Mouse (Mus musculus) neural tube, embryonic 11.5 days (tissue): ENCODE measurements around the gene Brd4. TPM values are rescaled to one million over a fixed set of nuclear protein-coding genes. Genes with fewer than 3 reads are reported as not detected.

ENCODE experiments used
- ATAC-seq: fragments of 200-750 bp; cut with Nextera tagmentation; 2 replicates; pipeline ENCODE4 v1.8.0; 2017; ENCODE audit warnings: moderate number of reproducible peaks, mild to moderate bottlenecking, moderate TSS enrichment, moderate library complexity; ENCODE audit not compliant: insufficient read depth, low FRiP score, low TSS enrichment
- DNase-seq: peaks from one replicate; pipeline ENCODE4 v3.0.0-alpha.2; 2015; ENCODE audit warnings: low spot score
- H3K27ac ChIP-seq: fragments of 300-500 bp; sonication (generic); 2 replicates; pipeline ENCODE4 v1.5.1; 2014; ENCODE audit warnings: low read depth, mild to moderate bottlenecking, low read length
- H3K27me3 ChIP-seq: fragments of 300-500 bp; sonication (generic); 2 replicates; pipeline ENCODE4 v1.6.1; 2014; ENCODE audit warnings: mild to moderate bottlenecking, low read length, mixed read lengths; ENCODE audit not compliant: control insufficient read depth, insufficient read depth
- H3K36me3 ChIP-seq: fragments of 300-500 bp; sonication (generic); 2 replicates; pipeline ENCODE4 v1.6.1; 2014; ENCODE audit warnings: mild to moderate bottlenecking, low read length, moderate library complexity, mixed read lengths; ENCODE audit not compliant: control insufficient read depth, insufficient read depth
- H3K4me1 ChIP-seq: fragments of 300-500 bp; sonication (generic); 2 replicates; pipeline ENCODE4 v1.6.1; 2014; ENCODE audit warnings: low read length, mixed read lengths; ENCODE audit not compliant: control insufficient read depth, insufficient read depth
- H3K4me2 ChIP-seq: fragments of 300-500 bp; sonication (generic); 2 replicates; pipeline ENCODE4 v1.6.1; 2014; ENCODE audit warnings: low read depth, mild to moderate bottlenecking, moderate library complexity
- H3K4me3 ChIP-seq: fragments of 300-500 bp; sonication (generic); 2 replicates; pipeline ENCODE4 v1.5.1; 2014; ENCODE audit warnings: low read depth, low read length
- H3K9ac ChIP-seq: fragments of 300-500 bp; sonication (generic); 2 replicates; pipeline ENCODE4 v1.6.1; 2014; ENCODE audit warnings: mild to moderate bottlenecking, low read length
- H3K9me3 ChIP-seq: fragments of 300-500 bp; sonication (generic); 2 replicates; pipeline ENCODE4 v1.6.1; 2016; ENCODE audit warnings: low read length; ENCODE audit not compliant: control insufficient read depth
- WGBS: fragments of 180-500 bp; shearing (Covaris S2); extraction: QIAGEN DNeasy Blood & Tissue Kit; methylation state at CpG from one replicate; pipeline ENCODE4 v1.1.7; 2014; 5-methylcytosine and 5-hydroxymethylcytosine counted together
- polyA plus RNA-seq: library from polyadenylated mRNA; unstranded; fragments of >200 nt; fragmentation: Nextera tagmentation; extraction: Ambion mirVana; gene quantifications from 2 replicates; pipeline ENCODE4 v1.2.1, GENCODE M21; 2014

The Brd4 gene
- polyA plus RNA-seq, 1 experiment from 2014 or later, result 115 TPM

DNA sequence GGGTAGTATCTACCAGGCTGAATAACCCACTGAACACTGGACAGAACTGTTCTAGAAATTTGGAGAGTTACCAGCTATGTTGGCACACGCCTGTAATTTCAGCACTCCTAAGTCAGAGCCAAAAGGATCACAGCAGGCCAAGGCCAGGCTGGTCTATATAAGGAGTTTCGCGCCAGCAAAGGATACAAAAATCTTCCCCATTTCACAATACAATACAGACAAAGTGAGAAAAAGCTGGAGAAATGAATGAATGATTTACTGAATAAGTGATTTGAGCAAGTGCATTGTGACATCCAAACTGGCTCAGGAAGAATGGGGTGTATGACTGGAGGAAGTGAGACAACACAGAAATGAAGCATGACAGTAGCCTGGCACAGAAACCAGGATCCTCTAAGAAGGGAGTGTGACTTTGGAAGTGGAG, 16.0 kb downstream of the Brd4 start:
- Histone ChIP-seq H3K27ac (no peak overlapping the region), H3K4me1 (no peaks in the 10 kb centered on the region)

DNA sequence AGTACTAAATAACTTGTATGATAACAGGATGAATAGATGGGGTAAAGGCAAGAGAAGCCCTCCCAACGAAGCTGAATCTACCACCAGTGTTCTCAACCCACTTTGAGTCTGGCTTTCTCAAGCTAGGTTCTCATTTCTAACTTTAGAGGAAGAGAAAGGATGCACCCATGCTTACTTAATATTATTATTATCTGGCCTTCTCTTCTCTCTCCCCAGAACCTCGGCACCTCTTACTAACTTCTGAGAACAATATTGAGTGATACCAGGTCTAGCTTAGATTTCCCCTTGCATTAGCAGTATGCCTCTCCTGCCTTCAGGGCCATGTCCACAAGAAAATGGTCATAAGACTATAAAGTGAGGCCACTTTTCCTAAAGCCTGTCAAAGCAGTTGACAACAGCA, 16.4 kb downstream of the Brd4 start:
- WGBS, result 62% methylated on average over 2 of the region's 2 CpGs
- Histone ChIP-seq H3K36me3 (no peaks in the 10 kb centered on the region), H3K9ac (no peak overlapping the region), H3K27me3 (no peaks in the 10 kb centered on the region), H3K4me3 (no peak overlapping the region), H3K27ac (no peak overlapping the region), H3K4me1 (no peaks in the 10 kb centered on the region), H3K9me3 (no peaks in the 10 kb centered on the region), H3K4me2 (no peak overlapping the region)
- ATAC-seq, result no peak
- DNase-seq, result no peak

More for the DNA sequence above, 16.0 kb downstream of the Brd4 start:
- no peaks in the 10 kb centered on the region for H3K27me3 ChIP-seq
- no peak overlapping the region for H3K4me2 ChIP-seq
- no peaks in the 10 kb centered on the region for H3K36me3 ChIP-seq
- H3K4me3 ChIP-seq, result no peak overlapping the region
- no peaks in the 10 kb centered on the region for H3K9me3 ChIP-seq
- WGBS, result 95% methylated on average over 3 of the region's 3 CpGs
- no peak overlapping the region for H3K9ac ChIP-seq
- ATAC-seq (no peak), DNase-seq (no peak)

DNA sequence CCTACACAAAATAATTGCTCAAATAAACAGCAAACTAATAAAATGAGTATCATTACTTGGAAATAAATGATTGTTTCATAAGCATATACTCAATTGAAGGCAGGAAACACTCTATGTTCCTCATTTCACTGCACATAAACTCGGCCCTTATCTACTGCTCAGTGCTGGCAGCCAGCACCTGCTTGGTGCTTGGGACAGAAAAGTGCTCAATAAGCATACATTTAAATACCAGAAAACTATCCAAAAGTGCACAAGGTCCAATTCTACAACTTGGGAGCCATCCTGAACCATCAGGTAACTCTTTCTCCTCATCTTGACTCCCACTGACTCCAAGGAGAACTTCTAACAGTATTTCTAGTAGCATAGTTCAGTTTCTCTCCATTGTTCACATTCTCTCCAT, 16.9 kb downstream of the Brd4 start:
- DNase-seq (no peak), ATAC-seq (no peak)
- WGBS, result 100% methylated on average over 1 of the region's 1 CpGs
- no peaks in the 10 kb centered on the region for H3K9me3 ChIP-seq
- H3K4me1 ChIP-seq, result no peaks in the 10 kb centered on the region
- no peak overlapping the region for H3K4me2 ChIP-seq
- no peaks in the 10 kb centered on the region for H3K27me3 ChIP-seq
- no peaks in the 10 kb centered on the region for H3K36me3 ChIP-seq
- H3K27ac ChIP-seq, result no peak overlapping the region
- H3K4me3 ChIP-seq, result no peak overlapping the region
- no peak overlapping the region for H3K9ac ChIP-seq

DNA sequence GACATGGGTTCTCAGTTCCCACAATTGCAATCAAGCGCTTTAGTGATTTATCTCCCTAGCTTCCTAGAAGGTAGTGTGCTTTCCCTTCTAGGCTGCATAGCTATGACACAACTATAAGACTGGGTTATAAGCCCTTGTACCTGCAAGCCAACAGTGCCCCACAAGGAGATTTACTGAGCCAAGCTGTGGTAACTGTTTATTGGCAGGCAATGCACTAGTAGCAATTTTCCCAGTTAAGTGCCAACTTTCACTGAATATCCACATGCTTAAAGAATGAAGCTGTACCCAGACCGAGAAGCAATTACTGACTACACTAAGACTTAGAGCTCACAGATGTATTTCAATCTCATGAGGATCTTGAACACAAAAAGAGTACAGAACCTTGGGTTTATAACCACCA, 20.9 kb downstream of the Brd4 start:
- Histone ChIP-seq H3K9me3 (no peaks in the 10 kb centered on the region), H3K27ac (no peak overlapping the region), H3K4me3 (no peak overlapping the region), H3K4me1 (no peaks in the 10 kb centered on the region), H3K36me3 (no peaks in the 10 kb centered on the region), H3K9ac (no peak overlapping the region), H3K27me3 (no peaks in the 10 kb centered on the region), H3K4me2 (no peak overlapping the region)
- ATAC-seq (no peak), DNase-seq (no peak)
- 100% methylated on average over 2 of the region's 2 CpGs for WGBS

DNA sequence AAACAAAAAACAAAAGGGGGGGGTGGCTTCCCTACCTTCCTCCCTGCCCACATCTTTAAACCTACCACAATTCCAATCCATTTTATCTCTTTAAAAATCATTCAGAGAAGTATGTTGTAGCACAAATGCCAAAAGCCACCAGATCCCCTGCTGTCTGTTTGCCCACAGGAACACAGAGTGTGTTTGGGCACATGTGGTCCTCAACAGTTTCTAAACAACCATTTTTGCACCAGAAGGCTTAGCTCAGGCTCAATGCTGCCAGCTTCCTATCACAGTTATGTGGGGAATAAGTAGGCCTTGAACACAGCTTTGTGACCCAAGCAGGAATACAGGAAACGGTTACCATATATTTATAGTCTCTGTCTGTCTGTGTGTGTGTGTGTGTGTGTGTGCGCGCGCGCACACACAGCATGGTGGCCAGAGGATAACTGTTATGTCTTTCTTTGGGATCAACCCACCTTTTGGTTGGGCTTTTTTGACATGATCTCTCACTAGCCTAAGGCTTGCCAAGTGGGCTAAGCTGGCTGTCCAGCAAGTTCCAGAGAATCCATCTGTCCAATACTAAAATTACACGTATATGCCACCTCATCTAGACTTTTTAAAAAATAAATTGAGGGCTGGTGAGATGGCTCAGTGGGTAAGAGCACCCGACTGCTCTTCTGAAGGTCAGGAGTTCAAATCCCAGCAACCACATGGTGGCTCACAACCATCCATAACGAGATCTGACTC, 21.5 kb downstream of the Brd4 start:
- Histone ChIP-seq H3K4me3 (no peak overlapping the region), H3K4me2 (no peak overlapping the region), H3K4me1 (peaks cover 4% of the 10 kb centered on the region; the same call in 1 of the 2 replicates), H3K27ac (no peak overlapping the region), H3K36me3 (no peaks in the 10 kb centered on the region), H3K27me3 (no peaks in the 10 kb centered on the region), H3K9ac (no peak overlapping the region), H3K9me3 (no peaks in the 10 kb centered on the region)
- WGBS, result 96% methylated on average over 8 of the region's 8 CpGs
- no peak for ATAC-seq
- DNase-seq, result no peak

DNA sequence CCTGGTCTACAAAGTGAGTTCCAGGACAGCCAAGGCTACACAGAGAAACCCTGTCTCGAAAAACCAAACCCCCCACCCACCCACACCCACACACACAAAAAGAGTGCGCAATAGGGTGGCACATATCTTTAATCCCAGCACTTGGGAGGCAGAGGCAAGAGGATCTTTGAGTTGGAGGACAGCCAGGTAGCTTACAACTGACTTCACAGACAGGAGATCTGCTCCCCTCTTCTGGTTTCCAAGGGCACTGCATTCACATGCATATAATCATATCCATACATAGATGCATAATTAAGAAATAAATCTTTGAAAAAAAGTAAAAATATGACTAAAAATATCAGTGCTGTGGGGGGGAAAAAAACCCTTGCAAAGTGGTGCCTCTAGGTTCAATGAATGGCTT, 25.7 kb downstream of the Brd4 start:
- H3K4me1 ChIP-seq, result peaks cover 4% of the 10 kb centered on the region; the same call in 1 of the 2 replicates
- no peak for DNase-seq
- no peak for ATAC-seq
- H3K4me2 ChIP-seq, result no peak overlapping the region
- H3K9me3 ChIP-seq, result no peaks in the 10 kb centered on the region
- H3K36me3 ChIP-seq, result no peaks in the 10 kb centered on the region
- no peak overlapping the region for H3K27ac ChIP-seq
- H3K27me3 ChIP-seq, result no peaks in the 10 kb centered on the region
- 86% methylated on average over 2 of the region's 2 CpGs for WGBS
- no peak overlapping the region for H3K4me3 ChIP-seq
- H3K9ac ChIP-seq, result no peak overlapping the region

DNA sequence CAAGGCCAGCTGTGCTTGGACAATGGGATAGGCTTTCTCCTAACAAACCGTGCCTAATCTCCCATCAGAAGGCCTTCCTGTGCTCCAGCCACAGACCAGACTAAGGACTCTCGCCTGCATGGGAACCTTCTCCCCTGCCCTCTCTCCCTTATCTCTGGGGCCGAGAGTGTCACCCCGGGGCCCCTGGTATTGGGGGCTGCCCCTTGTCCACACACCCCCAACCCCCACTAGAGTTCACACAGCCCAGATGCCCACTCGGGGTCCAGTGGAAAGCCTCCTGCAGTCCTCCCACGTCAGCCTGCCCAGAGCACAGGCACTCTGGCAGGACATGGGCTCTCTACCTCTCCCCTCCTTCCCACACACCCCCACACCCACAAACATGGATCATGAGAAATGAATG, 26.6 kb downstream of the Brd4 start:
- no peak overlapping the region for H3K4me2 ChIP-seq

DNA sequence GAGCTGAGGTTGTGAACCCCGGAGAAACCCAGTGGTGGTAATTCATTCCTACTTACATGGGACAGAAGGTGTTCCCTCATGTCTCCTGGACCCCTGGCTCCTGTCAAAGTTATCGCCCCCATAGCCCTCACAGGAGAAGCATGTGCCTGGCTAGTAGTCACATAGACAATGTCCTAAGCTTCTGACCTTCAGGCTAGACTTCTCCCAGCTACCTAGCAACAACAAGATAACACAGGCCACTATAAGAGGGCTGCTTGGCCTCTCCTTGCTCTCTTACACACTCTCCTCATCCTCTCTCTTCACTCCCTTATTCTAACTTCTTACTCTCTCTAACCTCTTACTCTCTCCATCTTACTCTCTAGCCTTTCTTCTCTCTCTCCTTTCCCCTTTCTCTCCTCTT, 27.1 kb downstream of the Brd4 start:
- Histone ChIP-seq H3K27me3 (no peaks in the 10 kb centered on the region), H3K9me3 (no peaks in the 10 kb centered on the region), H3K9ac (no peak overlapping the region), H3K4me3 (no peak overlapping the region), H3K36me3 (no peaks in the 10 kb centered on the region), H3K27ac (no peak overlapping the region), H3K4me2 (no peak overlapping the region), H3K4me1 (peaks cover 4% of the 10 kb centered on the region; the same call in 1 of the 2 replicates)
- 91% methylated on average over 2 of the region's 2 CpGs for WGBS
- ATAC-seq, result no peak
- no peak for DNase-seq

More for the DNA sequence above, 26.6 kb downstream of the Brd4 start:
- H3K4me3 ChIP-seq, result no peak overlapping the region
- ATAC-seq (no peak), DNase-seq (no peak)
- H3K27ac ChIP-seq, result no peak overlapping the region
- peaks cover 4% of the 10 kb centered on the region; the same call in 1 of the 2 replicates for H3K4me1 ChIP-seq
- no peaks in the 10 kb centered on the region for H3K36me3 ChIP-seq
- WGBS, result 60% methylated on average over 6 of the region's 6 CpGs
- H3K9me3 ChIP-seq, result no peaks in the 10 kb centered on the region
- H3K9ac ChIP-seq, result no peak overlapping the region
- no peaks in the 10 kb centered on the region for H3K27me3 ChIP-seq

DNA sequence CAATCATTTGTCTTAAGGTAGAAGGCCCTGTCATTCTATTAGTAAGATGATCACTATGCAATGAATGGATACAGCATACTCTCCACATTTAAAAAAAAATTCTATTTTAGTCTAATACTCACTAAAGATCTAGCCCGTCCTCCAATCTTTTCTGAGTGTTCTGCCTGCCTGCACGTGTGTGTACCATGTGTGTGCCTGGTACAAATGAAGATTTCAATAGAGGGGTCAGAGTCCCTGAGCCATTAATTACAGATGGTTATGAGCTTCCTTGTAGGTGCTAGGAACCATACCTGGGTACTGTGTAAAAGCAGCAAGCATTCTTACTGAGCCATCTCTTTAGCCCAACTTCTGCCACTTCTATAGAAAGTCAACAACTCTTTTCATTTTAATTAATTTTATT, 27.6 kb downstream of the Brd4 start:
- H3K4me1 ChIP-seq, result peaks cover 4% of the 10 kb centered on the region; the same call in 1 of the 2 replicates
- no peaks in the 10 kb centered on the region for H3K27me3 ChIP-seq
- H3K27ac ChIP-seq, result no peak overlapping the region
- no peak overlapping the region for H3K9ac ChIP-seq
- H3K4me2 ChIP-seq, result no peak overlapping the region
- no peaks in the 10 kb centered on the region for H3K36me3 ChIP-seq
- 96% methylated on average over 2 of the region's 2 CpGs for WGBS
- no peak overlapping the region for H3K4me3 ChIP-seq
- no peak for ATAC-seq
- H3K9me3 ChIP-seq, result no peaks in the 10 kb centered on the region
- DNase-seq, result no peak
